Mouse (Mus musculus) MEL-GATA-1-ER (cell line): ENCODE measurements around the gene Lamp2.
"Not testable (repeated sequence)": the region's sequence is repeated elsewhere in the genome, so short reads cannot be mapped to it uniquely, and the experiment has no call there.

Experiments
- DNase-seq: peaks from one replicate; pipeline ENCODE4 v3.0.0-alpha.2; 2012; ENCODE audit warnings: low read depth; ENCODE audit errors: extremely low read depth

Gene Lamp2

DNA sequence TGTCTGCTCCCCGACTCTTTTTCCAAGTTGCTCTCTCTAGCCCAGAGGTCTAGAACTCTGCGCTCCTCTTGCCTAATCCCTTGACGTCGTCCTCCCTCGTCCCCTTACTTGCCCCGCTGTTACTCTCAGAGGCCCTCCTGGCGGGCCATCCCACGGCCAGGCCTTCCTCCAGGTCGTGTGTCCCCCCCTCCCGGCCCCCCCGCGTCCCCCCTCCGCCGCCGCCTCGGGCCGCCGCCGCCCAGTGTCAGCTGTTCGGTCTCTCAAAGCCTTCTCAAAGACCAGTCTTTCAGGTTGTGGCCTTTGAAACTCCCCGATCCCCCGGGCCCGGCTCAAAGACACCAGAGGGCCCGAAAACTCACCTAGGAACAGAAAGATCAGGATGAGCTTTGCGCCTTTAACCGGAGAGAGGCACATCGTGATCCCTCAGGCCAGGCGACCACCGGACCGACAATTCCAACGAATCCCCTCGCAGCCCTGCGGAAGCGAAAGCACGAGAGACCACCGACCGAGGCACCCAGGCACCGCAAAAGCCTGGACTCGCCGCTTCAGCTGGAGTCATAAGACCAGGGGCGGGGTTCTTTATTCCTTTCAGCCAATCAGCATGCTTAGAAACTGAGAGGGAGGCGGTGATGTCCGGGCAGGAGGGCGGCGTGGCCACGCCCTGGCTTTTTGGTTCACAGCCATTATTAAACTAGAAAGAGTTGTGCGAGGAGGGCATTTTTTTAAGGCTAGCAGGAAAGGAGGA, at the start of gene Lamp2:
Gene Lamp2 (minus strand): TSS at position 565 of the 745 bp plus-strand sequence.
- peak; percentile 72 for DNase-seq

DNA sequence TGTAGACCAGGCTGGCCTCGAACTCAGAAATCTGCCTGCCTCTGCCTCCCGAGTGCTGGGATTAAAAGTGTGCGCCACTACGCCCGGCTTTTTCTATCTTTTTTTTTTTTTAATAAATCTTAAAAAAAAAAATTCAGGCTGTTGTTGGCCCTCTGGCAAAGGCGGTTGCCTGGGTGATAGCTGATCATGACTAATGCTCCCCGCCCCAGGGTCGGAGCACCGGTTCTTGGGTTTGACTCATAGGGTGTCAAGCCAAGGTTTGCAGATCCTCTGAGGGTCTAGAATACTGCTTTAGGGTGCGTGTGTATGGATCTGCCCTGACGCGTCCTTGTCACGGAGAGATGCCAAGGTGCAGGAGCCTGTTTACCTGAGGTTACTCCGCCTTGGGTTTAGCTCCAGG, 48.6 kb upstream of the Lamp2 start:
- DNase-seq, result no peak

DNA sequence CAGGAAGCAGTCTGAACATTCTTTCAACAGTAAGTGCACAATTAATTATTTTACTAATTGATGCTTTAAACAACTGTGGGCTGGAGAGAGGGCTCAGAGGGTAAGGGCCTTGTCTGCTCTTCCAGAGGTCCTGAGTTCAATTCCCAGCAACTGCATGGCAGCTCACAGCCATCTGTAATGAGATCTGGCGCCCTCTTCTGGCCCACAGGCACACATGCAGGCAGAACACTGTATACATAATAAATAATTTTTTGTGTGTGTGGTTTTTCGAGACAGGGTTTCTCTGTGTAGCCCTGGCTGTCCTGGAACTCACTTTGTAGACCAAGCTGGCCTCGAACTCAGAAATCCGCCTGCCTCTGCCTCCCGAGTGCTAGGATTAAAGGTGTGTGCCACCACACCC, 45.9 kb upstream of the Lamp2 start:
- DNase-seq, result not testable (repeated sequence)

DNA sequence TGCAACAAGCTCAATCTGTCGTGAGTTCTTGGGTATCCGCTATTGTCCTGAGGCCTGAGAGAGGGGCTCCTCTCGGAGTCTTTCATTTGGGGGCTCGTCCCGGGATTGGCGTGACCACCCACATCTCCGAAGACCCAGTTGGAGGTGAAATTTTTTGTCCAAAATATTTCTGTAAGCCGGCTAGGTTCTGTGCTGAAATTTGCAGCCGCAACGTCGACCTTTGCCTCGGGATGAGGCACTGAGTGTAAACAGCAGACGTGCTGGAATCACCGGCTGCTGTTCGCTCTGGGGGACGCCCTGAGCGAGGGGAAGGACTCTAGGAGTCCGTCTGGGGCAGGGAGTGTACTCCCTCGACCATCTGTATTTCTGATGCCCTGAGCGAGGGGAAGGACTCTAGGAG, 29.2 kb upstream of the Lamp2 start:
- DNase-seq, result not testable (repeated sequence)

DNA sequence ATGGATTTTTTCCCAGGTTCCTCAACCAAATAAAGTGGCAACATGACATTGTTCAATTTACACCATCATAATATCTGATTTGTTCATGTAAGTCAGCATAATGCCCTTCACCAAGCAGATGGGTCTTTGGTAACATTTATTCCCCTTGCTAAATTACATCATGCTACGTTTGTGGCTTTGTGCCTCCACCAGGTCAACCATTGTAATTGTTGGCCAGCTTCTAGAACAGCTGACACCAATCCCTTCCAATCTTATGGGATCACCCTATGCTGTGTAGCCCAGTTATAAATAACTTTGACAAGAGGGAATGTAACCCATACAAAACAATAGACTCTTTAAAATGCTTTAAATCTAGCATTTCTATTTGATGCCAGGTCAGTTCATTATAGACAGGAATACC, 22.3 kb upstream of the Lamp2 start:
- DNase-seq, result no peak

DNA sequence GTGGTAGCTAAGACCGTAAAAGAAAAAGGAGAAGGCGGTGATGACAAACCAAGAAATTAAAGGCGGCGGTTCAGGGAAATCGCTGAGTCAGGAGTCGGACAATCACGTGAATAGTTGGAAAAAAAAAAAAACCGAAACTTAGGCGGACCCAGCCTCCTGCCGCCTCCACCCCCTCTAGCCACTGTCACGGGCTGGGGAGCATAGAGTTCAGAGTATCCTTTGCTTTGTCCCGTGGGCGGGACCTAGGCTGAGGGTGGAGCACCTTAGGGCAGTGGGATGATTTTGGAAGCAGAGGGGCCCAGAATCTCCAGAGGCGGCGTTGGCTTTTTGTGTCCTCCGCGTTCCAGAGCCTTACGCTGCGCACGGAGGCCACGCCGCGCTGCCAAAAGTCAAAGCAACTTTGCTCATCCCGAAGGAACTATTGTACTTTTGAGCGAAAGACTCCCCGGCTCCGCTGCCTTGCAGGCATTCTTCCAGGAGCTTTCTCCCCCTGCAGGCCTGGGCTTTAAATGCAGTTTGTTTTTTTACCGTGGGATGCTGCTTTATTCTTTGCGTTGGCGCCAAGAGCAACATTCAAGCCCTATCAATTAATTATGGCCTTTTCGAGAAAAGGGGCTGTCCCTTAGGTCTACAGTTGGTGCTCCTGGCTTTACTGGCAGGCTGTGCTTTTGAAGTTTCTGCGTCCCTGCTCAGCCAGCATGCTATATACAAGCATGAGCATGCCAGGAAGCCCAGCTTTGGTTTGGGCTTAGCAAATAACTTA, 17.5 kb upstream of the Lamp2 start:
- peak; percentile 50 for DNase-seq

DNA sequence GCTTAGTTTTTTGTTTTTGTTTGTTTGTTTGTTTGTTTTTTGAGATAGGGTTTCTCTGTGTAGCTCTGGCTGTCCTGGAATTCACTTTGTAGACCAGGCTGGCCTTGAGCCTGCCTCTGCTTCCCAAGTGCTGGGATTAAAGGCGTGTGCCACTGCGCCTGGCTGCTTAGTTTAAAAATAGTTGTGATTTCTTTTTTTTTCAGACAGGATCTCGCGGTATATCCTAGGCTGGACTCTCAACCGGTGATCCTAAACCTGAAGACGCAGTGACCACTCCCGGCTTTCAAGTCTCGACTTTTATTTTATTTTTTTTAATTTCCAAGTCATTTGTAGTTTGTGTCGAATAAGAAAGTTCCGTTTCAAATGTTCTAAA, 16.9 kb upstream of the Lamp2 start:
- DNase-seq, result no peak

DNA sequence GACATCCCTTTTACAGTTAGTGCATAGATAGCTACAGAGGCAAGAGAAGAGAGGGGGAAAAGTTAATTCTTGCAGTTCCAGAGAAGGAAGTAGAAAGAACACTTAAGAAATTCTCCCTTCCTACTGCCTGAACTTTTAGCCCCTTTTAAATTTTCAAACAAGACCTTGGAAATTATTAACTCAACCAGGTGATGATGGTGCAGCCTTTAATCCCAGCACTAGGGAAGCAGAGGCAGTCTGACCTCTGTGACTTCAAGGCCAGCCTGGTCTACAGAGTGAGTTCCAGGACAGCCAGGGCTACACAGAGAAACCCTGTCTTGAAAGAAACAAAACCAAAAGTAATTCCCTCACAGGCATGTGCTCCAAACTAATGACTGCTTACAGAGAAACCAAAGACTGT, 10.0 kb upstream of the Lamp2 start:
- DNase-seq, result no peak

DNA sequence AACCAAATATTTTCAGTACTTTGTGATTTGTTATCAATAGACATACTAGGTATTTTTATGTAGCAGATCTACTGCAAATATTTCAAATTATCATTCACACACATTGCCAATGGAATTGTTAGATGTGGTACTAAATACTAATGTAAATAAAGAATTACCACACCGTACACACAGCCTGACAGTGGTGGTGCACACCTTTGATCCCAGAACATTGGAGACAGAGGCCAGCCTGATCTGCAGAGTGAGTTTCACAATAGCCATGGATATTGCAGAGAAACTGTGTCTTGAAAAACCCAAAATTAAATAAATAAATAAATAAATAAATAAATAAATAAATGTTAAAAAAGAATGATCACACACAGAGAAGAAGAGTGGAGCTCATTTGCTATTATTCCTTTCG, 6.9 kb upstream of the Lamp2 start:
- DNase-seq, result no peak

DNA sequence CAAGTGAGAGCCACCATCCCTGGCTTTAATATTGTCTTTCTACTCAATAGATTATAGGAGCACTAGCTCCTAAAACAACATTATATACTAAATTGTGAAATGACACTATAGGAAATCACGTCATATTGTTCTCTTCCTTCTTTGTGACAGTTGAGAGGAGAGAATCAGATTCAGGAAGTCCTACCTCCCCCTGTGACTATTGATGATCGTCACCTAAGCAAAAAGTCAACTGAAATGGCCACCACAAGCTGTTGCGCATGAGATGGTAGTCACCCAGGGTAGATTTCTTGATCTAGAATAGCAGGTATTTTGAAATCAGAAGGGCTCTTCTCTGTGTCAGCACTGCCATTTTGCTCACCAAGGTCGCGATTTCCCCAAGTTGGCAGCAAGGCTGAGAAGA, 5.8 kb upstream of the Lamp2 start:
- DNase-seq, result no peak

DNA sequence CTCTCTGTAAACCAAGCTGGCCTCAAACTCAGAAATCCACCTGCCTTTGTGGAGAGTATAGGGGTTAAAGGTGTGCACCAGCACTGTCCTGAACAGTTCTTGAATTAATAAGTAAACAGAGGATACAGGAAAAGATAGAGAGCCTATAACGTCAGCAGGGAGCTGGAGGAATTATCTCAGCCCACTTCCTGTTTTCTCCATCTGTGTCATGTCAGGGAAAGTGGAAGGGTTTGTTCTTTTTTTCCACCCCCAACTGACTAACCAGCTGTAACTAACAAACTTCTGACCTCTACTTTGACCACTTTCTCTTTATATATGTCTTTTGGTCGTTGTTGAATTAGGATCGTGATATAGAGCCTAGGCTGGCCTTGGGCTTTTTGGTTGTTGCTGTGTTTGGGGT, 4.6 kb upstream of the Lamp2 start:
- peak; percentile 42 for DNase-seq

DNA sequence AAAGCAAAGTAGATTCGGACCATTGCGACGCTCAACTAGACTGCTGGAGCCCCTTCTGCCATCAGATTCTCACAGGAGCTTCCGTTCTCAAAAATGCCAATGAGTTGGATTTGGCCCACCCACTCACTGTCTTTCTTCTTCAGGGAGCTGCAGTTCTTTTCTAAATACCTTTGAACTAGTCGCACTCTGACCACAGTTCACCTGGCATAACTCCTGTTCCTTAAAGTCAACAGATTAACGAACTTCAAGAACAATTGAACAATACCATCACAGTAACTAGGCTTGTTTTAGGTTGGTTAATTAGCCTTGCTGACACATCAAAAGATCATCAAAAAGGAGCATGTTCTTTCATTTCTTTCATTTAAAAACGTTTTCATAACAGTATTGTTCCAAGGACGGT, 2.8 kb upstream of the Lamp2 start:
- DNase-seq, result no peak

DNA sequence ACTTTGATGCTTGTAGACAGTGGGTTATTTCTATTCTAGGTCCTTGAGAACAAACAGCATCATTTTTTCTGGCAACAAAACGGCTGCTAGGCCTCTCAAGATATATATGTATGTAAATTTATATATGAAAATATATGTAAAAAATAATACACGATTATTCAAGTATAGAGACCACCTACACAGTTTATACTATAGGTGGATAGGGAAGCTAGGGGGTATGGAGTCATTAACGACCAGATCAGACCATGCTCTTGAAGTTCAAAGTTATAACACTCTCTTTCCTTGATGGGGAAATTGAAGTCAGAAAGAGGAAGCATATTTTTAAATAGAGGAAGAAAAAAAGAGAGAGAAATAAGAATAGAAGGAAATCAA, 367 bp upstream of the Lamp2 start:
- DNase-seq, result no peak

DNA sequence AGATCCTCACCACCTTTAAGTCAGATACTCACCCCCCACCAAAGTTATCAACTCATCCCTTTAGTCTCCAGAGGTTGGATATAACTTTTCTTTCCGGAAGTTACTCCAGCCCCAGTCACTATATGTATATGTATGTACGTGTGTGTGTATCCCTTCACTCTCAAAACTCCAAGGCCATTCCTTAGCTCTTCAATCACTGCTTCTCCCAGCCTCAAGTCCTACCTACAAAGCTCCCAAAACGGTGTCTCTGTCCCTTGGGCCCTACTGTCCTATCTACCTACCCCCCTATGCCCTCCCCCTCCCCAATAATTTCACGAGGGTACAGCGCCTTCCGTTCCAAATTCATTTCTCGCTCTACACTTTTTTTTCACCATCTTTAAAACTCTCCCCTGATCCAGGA, 780 bp downstream of the Lamp2 start:
- no peak for DNase-seq

DNA sequence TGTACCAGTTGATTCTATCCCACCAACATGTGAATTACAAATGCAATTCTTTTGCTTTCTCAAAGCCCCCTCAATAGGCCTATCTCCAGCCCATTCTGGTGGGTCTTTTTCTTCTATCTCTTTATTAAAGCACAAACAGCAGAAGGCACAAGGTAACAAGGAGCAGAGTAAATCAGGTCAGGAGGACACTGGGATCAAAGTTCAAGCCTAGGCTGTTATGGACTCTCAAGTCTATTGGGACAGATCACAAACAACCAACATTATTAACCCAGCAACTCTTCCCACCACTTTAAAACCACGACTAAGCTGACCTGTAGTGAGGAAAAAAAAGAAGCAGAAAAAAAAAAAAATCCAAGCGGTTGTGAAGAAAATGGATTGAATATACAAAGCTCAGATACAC, 1.4 kb downstream of the Lamp2 start:
- DNase-seq, result no peak

DNA sequence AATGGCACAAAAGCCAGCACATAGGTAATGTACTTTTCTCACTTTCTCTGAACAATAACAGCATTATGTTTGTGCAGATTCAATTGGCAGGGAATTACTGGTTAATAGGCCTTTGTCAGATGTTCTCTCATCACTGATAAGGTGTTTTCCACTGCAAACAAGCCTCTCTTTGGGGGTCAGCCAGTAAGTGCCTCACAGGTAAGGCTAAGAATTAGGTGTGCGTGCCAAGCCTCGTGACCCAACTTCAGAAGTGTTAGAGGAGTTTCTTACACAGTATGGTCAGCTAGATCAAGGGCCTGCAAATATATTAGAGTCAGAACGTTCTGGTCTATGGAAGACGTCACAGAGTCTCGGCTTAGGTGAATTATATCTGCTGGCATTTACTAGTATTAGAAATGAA, 2.3 kb downstream of the Lamp2 start:
- no peak for DNase-seq

DNA sequence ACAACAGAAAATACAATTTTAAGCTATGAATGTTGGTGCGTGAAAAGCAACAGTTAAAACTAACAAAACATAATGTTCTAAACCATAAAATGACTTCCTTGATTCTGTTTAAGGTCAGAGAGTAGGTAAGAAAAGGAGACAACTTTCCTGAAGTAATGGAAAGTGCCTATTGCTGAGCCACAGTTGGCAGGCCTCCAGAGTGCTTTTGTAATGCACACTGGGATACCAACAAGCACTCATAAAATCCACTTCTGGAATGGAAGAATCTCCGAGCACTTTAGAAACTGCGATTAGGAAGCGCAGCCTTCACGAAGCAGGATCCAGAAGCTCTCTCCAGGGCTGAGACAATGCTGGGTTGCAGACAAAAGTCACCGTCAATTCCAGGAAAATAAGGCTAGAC, 5.8 kb downstream of the Lamp2 start:
- no peak for DNase-seq

DNA sequence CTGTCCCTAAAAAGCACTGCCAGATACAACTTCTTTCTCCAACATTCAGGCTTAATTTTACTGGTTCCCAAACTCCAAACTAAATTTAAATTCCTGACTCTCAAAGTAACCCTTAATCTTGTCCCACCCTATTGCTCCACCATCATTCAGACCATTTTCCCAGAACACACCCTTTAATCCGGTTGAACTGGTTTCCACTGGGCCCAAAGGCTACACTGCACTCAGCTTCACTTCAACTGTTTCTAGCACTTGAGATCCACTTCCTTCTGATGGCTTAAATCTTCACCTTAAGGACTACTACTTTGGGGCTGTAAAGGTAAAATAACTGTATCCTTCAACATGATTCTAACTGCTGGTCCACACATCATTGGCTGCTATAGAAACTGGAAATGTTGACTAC, 10.5 kb downstream of the Lamp2 start:
- no peak for DNase-seq

DNA sequence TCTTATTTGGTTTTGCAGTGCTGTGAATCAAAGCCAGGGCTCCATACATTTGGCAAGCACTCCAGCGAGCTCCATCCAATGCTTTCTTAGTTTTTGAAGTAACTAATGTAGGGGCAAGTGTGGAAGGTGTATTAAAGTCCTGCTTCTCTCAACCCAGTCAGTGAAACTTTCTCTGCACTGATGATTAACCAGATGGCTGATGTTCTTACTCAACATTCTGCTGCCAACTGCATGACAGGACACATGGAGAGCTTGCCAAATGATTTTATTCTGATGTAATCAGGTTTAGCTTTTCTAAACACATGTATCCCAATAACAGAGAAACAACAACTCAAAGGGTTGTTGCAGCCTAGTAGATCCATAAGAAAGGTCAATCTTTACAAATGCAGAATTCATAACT, 13.8 kb downstream of the Lamp2 start:
- DNase-seq, result no peak

DNA sequence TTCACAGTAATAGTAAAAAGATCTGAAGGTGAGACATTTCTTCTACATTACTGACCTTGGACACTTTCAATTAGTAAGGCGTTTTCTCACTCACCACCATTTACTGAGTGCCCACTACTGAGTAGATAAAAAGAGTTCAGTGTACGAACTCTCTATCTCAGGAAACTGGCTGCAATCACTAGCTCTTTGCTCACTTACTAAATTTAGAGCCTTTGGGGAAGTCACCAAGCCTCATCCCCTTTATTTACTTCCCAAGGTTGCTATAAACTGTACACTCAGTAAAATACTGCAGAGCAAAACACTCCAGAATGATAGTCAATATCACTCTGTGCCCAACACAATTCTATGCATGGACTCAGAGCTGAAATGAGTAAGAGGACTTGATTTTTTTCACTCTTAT, 16.6 kb downstream of the Lamp2 start:
- DNase-seq, result no peak

DNA sequence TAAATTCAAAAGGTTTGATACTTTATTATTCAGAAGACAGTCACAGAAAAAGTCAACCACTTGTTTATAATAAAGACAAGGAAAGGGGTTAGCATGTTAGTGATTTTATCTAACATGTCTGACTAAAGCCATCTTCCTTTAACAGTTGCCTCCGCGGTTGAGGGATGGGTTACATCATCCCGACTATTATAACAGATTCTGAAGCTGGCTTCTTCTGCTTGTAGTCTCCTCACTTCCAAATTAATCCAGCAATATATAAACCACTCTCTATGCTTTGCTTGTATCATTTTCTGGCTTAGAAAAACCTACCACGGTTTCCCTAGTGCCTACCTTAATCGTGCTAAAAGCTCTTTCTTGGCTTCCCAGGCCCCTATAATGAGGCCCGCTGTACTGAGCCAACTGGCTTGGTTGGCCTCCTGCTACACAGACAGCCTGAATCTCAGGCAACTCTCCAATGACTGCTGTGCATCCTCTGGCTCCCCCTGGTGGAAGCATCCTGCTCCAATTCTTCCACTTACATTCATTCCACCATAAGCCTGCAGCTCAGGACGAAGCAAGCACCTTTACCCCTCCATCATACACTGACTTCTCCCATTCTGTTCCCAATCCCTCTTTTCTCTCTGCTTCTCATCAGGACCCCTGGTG, 18.0 kb downstream of the Lamp2 start:
- no peak for DNase-seq

DNA sequence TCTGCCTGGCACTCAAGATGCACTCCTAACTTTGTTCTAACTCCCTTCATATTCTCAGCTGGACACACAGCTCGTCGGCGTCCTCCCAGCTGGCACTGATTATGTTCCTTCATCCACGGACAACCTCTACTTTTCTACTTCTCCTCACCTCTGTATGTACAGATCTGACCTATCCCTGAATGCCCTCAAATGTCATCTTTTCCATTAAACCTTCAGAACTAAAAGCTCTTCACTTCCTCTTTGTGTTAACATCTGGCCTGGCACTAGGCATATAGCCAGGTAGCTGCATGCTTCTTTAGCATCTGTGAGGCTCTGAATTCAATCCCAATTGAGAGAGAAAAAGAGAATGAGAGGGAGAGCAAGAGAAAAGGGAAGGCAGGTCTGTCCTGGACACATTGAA, 26.8 kb downstream of the Lamp2 start:
- no peak for DNase-seq
